Mouse (Mus musculus) large intestine, adult 2 months (tissue): ENCODE data around the gene Ntpcr. TPM values are rescaled to one million over a fixed set of nuclear protein-coding genes. Genes with fewer than 3 reads are reported as not detected.

Source experiments
- DNase-seq: peaks from one replicate; pipeline ENCODE4 v3.0.0-alpha.2; 2012; ENCODE audit warnings: low read depth, low spot score
- WGBS: fragments of 180-500 bp; shearing (Covaris S2); methylation state at CpG from one replicate; pipeline ENCODE4 v1.1.7; 2018; 5-methylcytosine and 5-hydroxymethylcytosine counted together
- polyA plus RNA-seq: library from polyadenylated mRNA; depleted of rRNA; stranded (reverse); fragments of >200 nt; gene quantifications from 2 replicates; pipeline ENCODE4 v1.2.3, GENCODE M21; 2012

The Ntpcr gene
- polyA plus RNA-seq, 1 experiment = 25.6 TPM

DNA sequence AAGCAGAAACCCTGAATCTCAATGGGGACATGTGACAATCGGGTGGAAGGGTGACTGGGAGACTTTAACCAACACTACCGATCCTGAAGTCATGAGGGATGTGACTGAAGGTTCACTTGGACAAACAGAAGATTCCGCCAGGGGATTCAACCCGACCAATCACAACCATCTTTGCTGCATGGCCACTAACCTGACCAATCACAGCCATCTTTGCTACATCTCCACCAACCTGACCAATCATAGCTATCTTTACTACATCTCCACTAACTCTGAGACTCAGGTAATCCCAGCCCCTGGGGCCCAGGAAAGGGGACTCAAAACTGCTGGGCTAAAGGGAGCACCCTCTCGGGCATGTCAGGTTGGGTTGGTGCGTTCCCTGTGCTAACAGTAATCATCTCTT lies 6.3 kb upstream of the Ntpcr start:
- 86% methylated on average over 6 of the region's 6 CpGs for WGBS
- DNase-seq = no peak

DNA sequence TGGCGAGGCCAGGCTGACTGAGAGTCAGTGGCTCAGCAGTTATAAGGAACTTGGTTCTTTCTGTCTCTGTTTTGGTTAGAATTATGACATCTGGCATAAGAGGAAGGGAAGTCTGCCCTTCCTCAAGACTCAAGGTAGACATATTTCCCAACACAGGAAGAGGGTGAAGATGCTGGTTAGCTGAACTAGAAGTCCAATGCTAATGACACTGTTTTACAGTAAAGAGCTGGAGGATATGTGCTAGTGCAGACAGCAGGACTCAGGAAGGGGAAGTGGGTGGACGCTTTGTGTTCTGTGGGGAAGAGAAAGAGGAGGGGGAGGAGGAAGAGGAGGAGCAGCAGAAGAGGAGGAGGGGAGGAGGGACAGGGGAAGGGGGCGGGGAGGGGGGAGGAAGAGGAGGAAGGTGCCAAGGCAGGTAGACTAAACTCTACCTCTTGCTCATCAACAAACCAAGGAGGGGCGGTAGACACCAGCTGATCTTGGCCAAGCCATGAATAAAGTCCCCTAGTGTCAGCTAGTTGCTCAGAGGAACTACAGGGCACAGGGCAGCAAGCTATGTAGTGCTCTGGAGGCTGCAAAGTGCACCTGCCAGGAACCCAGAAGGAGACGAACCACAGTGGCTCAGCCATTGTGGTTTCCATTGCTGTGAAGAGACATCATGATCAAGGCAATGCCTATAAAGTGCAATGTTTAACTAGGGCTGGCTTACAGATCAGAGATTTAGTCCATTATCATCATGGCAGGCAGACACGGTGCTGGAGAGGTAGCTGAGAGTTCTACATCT lies 4.5 kb upstream of the Ntpcr start:
- WGBS = 63% methylated on average over 6 of the region's 6 CpGs
- no peak for DNase-seq

DNA sequence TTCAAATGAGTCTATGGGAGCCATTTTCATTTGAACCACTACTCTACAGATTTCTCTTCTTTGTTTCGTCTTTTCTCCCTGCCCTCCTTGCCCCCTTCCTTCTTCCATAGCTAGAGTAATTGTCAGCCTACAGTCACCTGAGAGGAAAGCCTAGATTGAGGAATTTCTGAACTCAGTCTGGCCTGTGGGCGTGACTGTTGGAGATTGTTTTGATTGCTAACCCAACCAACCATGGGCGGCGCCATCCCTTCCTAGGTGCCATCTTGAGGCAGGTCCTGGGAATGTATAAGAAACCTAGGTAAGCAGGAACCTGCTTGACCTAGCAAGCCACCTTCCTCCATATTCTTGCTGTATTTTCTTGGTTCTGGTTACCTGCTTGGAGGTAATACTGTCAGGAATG lies 3.6 kb upstream of the Ntpcr start:
- 97% methylated on average over 4 of the region's 4 CpGs for WGBS
- DNase-seq = no peak

DNA sequence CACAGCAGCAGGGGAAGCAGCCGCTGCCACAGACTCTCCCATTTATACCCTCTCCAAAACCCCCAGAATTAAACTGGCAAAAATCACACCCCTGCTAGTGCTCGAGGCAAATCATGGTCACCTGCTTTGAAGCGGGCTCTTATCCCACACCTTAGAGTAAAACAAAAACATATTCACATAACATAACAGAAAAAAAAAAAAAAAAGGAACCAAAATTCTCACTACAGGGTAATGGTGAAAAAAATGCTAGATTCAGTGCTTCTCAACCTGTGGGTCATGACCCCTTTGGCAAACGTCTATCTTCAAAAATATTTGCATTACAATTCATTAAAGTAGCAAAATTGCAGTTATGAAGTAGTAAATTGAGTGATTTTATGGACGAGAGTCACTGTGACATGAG lies 2.8 kb upstream of the Ntpcr start:
- WGBS = 63% methylated on average over 5 of the region's 5 CpGs
- no peak for DNase-seq

DNA sequence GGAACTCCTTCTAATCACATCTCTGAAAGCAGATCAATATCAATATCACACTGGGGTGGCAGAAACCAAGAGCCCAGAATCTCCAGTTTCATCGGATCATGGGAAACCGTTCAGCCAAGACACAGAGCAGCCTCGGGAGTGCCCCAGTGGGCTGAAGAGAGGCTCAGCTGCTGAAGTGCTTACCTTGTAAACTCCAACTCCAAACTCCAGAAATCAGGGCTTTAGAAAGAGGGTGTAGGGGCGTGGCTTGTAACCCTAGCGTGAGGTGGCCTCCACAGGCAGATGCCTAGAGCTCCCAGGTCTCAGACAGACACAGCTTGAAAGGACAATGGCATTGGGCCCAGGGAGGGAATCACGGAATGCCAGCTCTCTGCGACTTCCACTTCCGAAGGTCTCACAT lies 2.0 kb upstream of the Ntpcr start:
- WGBS = 52% methylated on average over 8 of the region's 8 CpGs
- no peak for DNase-seq

DNA sequence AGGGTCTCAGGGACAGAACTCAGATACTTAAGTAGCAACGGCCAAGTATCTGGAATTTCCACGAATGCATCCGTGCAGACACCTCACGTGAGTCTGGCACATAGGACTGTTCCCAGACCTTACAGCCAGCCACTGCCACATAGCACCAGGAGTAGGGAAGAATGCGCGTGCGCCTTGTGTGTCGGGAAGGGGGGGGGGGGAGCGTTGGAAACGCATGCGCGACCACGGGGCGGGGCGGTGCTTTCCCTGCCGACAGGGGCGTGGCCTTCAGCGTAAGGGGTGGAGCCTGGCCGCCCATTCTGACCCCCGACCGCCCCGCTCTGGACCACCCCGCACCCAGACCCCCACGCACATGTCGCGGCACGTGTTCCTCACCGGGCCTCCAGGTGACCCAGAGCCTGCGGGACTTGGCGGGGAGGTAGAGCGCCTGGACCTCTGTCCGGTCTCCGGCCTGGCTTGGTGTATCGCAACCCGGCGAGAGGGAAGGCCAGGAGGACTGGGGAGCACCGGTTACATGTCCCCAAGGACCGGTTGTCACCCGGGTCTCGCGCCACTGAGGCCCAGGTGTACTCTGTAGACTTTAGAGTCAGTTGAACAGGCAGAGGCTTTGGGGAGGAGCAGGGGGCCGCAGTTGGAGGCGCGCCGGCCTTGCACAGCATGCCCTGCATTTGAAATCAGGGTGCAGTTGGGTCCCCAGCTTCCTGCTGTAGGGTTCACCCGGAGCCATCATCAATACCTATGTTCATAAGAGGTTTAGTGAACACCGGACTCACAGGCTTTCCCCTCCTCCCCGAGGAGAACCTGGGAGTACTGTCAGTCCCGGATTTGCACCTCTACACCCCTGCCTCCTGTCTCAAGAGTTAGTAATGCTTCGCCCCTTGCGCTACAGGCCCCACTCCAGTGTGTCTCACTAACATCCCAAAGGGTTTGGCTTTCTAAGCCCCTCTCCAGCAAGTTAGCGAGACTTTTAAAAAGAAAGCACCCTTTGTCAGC lies 4.5 kb downstream of the Ntpcr start:
- 4% methylated on average over 52 of the region's 52 CpGs for WGBS

DNA sequence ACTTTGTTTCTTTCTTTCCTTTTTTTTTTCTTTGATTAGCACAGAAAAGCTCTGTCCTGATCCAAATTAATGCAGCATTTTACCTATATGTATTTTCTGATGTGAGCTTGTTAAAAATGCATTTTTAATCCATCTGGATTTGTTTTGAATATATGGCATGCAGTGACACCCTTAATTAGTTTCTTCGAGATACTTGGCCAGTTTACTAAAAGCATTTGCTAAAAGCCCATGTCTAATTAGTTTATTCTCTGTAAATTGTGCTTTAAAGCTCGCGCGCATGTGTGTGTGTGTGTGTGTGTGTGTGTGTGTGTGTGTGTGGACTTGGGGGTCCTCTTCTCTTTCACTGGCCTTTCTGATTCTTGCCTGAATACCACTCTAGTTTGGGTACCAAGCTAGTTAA lies 9.2 kb downstream of the Ntpcr start:
- WGBS = 95% methylated on average over 4 of the region's 4 CpGs
- DNase-seq = no peak

More for the DNA sequence above, 4.5 kb downstream of the Ntpcr start:
- DNase-seq = peak; percentile 54

DNA sequence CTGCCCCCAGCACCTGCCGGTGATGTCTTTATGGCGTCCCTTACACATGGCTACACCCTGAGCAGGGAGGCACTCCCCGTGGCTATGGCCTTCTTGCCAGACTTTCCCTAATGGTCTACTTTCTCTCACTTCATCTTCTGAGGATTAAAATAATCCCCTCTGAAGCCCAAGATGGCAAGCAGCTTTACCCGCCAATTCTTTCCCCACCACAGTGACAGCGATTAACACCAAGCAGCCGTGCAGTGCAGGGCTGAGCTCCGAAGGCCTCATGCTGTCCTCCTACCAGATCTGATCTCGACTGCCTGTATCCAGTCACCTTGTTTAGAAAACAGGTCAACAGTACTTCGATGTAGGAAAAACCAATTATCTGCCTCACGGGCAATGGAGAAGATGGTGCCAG lies 10.9 kb downstream of the Ntpcr start:
- no peak for DNase-seq
- 68% methylated on average over 10 of the region's 10 CpGs for WGBS

DNA sequence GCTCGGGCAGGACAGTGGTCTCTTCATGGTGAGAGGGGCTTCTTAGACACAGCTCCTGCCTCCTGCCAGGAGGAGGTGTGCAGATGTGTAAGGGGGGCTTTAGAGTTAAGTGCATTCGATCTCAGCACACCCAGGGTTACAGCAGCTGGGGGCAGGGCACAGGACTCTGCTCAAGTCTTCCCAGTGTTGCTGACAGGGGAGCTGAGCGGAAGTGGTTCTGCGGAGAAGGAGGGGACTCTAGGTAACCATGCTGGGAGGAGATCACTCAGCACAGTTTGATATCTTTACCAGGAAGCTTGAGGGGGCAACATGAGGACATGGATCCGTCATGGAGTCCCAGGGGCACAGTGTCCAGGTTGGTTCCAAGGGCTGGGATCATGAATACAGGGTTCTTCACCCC lies 11.6 kb downstream of the Ntpcr start:
- 66% methylated on average over 5 of the region's 5 CpGs for WGBS
- DNase-seq = no peak

DNA sequence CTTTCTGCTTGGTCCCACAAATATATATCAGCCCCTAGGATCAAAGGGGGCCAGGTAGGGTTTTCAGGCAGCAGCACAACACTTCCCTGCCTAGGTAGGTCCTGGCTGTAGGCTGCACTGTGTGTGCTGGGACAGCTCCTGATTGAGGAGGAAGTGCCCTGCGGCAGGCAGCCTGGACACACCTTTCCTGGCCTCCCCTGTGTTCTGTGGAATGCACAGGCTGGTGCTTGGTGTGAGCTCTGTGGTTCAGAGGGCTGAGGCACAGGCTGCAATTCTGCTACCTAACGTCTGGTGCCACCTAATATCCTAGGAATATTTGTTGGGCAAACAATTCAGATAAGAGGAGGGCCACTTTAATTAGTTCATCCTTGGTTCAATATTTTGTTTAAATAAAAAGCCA lies 12.1 kb downstream of the Ntpcr start:
- WGBS = 23% methylated on average over 2 of the region's 2 CpGs
- no peak for DNase-seq

DNA sequence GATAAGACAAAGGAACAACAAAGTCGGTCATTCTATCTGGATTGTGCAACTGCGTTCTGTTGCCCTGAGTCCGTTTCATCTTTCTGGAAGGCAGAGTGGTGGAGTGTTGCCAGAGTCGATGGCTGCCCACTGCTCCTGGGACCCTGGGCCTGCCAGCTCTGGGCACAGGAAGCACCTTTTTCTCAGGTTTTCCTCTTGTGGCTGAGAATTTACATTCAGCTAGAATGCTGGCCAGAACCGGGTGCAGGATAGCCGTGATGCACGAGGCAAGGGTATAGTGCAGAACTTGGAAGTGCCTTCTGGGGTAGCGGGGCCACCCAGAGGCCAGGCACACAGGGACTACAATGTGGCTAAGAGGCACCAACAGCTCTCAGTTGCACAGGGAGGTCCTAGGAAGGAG lies 12.6 kb downstream of the Ntpcr start:
- 65% methylated on average over 8 of the region's 8 CpGs for WGBS
- DNase-seq = no peak

DNA sequence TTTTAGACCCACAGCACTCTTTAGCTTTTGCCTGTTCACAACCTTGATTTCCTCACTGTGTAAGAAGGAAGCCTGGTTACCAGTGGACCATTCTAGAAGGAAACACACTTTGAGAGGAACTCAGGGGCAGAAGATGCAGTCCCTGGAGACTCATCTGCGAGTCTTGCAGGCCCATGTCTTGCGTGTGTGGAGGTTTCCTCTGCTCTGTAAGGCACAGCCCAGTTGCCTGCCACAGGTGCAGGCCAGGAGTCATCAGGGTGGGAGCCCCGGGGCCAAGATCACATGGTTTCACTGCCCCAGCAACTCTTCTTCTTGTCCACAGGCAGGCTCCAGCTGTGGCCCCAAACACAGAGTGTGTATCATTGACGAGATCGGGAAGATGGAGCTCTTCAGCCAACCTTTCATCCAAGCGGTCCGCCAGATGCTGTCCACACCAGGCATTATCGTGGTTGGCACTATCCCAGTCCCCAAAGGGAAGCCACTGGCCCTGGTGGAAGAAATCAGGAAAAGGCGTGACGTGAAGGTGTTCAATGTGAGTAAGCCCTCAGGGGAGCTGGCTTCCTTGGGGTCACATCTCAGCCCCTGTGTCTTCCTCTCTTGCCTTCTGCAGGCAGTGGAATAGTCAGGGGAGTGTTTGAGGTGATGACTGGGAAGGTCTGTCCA lies 15.3 kb downstream of the Ntpcr start:
- 85% methylated on average over 10 of the region's 10 CpGs for WGBS
- DNase-seq = no peak

DNA sequence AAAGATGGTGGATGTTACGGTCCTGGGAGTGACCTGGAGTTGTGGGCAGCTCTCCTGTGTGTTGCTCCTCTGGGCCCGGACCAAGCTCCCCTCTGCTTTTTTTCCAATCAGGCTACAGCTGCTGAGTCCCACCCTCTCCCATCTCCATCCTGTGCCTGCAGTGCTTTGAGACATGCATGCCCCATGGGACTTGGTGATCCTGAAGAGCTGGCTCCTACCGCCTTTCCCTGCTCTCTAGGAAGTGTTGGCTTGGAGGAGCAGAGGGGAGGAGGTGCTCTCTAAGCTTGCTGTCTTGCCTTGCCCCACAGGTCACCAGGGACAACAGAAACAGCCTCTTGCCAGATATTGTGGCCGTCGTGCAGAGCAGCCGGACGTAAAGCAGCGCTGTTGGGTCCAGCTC lies 17.6 kb downstream of the Ntpcr start:
- DNase-seq = no peak
- 77% methylated on average over 8 of the region's 8 CpGs for WGBS

DNA sequence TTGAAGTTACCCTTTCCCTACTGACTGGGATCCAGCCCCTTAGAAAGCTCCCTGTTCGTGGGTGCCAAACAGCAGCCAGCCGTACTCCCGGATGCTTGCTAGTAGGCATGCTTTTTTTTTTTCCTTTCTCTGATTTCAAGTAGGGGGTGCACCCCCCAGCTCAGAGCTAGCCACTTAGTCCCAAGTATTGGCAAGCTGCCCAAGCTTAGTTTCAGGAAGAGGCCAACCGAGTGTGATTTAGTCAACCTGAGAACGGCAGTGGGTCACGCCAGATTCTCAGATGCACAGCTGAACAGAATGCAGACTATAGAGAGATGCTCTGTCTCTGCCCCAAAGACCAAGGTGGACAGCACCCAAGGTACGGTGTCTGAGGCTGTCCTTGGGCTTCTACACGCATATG lies 21.1 kb downstream of the Ntpcr start:
- no peak for DNase-seq
- WGBS = 51% methylated on average over 8 of the region's 8 CpGs

DNA sequence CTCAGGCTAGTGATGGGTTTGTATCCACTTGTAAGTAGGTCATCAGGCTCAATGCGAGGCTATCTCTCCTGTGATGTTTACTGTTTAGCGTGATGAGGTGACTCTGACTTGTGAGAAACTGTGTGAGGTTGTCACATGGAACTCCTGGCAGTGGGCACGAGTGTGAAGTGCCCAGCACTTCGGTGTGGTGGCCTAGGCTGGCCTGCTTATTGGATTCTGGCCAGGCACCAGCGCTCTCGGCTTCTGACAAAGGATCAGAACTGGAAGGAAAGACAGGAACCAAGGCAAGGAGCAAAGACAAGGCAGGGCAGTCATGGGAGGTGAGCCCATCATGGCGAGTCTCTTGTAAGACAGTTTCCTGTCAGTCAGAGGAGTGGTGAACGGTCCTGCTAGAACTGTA lies 26.1 kb downstream of the Ntpcr start:
- DNase-seq = no peak
- WGBS = 67% methylated on average over 8 of the region's 8 CpGs

DNA sequence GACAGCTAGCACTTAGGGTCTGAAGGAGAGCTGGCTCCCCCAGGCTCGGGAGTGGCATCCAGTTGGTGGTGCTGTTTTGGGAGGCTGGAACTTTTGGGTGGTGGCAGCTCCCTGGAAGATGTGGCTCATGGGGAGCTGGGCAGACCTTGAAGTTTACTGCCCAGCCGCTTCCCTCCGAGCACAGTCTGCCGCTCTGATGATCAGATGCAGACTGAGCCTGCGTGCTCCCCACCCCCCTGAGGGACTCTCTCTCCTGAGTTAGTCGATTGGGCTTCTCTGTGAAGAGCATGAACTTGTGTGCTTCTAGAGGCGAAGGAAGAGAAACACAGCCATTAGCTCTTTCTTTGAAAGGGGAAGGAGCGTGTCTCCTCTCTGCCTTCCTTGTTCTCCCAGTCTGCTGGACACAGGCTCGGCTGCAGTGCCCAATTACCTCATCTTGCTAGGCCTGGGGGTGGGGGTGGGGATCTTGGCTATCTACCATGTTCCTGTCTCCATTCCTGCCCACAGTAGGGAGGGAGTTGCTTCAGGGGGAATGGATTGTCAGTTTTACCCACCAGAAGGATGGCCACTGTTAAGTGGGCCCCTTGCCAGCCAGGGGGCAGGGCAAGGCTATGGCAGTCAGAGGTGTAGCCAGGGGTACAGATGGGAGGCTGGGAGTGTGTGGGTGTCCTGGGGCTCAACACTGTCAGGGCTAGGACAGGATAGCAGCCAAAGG lies 26.8 kb downstream of the Ntpcr start:
- 39% methylated on average over 9 of the region's 9 CpGs for WGBS
- no peak for DNase-seq

DNA sequence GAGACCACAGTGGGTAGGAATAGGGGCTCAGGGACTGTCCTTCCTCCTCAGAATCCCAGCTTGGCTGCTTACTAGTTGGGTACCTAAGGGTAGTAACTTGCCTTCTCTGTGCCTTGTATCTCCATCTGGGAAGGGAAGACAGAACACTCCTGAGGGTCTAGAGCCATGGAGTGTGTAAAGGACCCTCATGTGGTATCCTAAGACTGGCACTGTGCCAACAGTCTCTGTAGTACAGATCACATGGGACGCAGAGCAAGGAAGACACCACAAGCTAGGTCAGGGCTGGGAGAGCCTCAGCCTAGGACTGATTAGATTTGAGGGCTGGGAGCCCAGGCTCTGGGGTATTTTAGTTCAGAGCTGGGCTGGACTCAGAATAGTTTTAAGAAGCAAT lies 27.3 kb downstream of the Ntpcr start:
- whole genome bisulfite sequencing = 52% methylated on average over 1 of the region's 1 CpGs
- no peak for DNase-seq

DNA sequence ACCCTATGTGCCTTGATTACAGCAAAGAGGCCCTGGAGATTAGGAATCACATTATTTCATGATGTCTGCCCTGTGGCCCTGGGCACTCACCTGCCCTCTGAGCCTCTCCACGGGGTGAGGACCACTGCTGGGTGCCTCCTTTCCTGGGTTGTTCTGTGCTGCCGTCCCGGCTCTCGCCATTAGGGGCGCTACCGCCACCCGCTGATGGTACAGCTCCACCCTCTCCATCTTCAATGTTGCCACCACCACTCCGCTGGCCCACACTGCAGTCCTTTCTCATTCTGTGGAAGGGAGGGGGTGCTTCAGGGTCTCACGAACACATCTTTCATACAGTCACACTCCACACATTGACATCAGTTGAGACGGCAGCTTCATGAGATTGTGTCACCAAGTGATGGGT lies 29.3 kb downstream of the Ntpcr start:
- DNase-seq = no peak
- WGBS = 46% methylated on average over 10 of the region's 10 CpGs

DNA sequence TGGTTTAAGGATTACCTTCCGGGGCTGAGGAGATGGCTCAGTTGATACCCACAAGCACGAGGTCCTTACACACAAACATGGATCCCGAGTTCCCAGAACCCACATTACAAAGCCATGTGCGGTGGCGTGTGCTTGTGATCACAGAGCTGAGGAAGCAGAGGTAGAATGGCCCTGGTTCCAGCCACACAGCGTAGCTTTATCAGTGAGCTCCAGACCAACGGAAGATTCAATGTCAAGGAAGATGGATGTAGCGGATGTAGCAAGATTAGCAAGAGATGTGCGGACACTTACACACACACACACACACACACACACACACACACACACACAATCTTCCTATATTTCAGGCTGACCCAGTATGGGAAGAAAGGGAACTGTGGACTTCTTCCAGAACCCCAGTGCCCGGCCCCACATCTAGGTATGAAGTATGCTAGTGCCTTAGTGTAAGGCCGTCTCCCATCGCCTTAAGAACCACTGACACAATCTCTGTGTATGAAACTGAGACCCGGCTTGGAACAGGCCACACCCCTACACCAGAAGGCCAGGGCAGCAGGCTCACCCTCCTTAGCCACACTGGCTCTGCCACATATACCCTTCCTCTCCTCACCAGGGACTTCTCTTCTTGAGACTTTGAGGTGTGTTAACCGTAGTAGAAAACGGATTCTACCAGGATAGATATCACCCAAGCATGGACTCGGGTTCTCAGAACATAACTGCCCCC lies 33.5 kb downstream of the Ntpcr start:
- WGBS = 88% methylated on average over 16 of the region's 16 CpGs
- no peak for DNase-seq
